Mouse (Mus musculus) C2C12 (cell line): ENCODE measurements around the gene Eif2b1.

Experiments used
- CEBPB ChIP-seq: IDR thresholded peaks from one replicate; pipeline ENCODE4 v1.6.1; 2011; ENCODE audit warnings: low read depth, mild to moderate bottlenecking, control low read depth, moderate library complexity
- CTCF ChIP-seq: IDR thresholded peaks from one replicate; pipeline ENCODE4 v1.5.1; 2011; ENCODE audit not compliant: control insufficient read depth, insufficient read depth, insufficient read length
- FOSL1 ChIP-seq: IDR thresholded peaks from one replicate; pipeline ENCODE4 v1.8.0; 2011; ENCODE audit warnings: mild to moderate bottlenecking, low read length; ENCODE audit not compliant: poor library complexity, insufficient read depth, severe bottlenecking
- MAX ChIP-seq: IDR thresholded peaks from one replicate; pipeline ENCODE4 v1.6.1; 2011; ENCODE audit warnings: mild to moderate bottlenecking, control low read depth
- MYOD1 ChIP-seq: IDR thresholded peaks from one replicate; pipeline ENCODE4 v1.6.1; 2011; ENCODE audit warnings: low read depth; ENCODE audit not compliant: control insufficient read depth, insufficient read length
- MYOG ChIP-seq: IDR thresholded peaks from one replicate; pipeline ENCODE4 v1.6.1; 2011; ENCODE audit not compliant: control insufficient read depth, insufficient read length; ENCODE audit errors: extremely low read depth
- USF1 ChIP-seq: IDR thresholded peaks from one replicate; pipeline ENCODE4 v1.6.1; 2011; ENCODE audit warnings: low read depth, mild to moderate bottlenecking, control low read depth, moderate library complexity

GRCm38 (mm10) chr5:124528791-124529190, 50.1 kb downstream of the Eif2b1 start:
- TF ChIP-seq CTCF (no peak), MAX (no peak), FOSL1 (no peak), USF1 (no peak), CEBPB (no peak), MYOG (no peak), MYOD1 (no peak)
